Mouse (Mus musculus): Measurements from ENCODE around the gene Cdc25b.

DNA sequence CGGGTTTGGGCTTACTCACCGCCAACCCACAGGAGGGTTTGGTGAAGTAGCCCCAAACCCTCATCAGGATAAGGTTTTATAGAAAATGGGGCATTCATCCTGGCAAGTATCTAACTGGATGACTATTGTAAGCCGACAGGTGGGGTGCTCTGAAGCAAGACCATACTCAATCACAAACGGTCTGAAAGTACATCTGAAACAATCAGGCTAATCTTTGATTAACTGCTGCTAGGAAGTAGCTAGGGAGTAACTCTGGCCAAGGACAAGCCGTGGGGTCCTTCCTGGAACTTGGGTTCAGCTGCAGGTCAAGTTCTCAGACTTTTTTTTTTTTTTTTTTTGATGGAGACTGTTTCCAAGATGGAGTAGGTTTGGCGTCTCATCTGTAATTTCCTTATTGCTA lies 18.8 kb upstream of the Cdc25b start:
- TF ChIP-seq GATA1 (IDR thresholded peaks at IDR 0.05; ENCODE audit: borderline replicate concordance, low read length) = no peak
- TF ChIP-seq FLI1 (IDR thresholded peaks at IDR 0.05; ENCODE audit: low read length) = no peak

Data from megakaryocyte, embryonic 14.5 days (primary cell).